Mouse (Mus musculus) kidney, postnatal 25 days (tissue): ENCODE results near the gene Tspan18.
A peak's percentile ranks its signal among the peaks of the same experiment; 100 is the strongest.

ENCODE experiments used
- DNase-seq, 2 experiments: peaks; one replicate each; pipeline ENCODE4 v3.0.0; 2021; ENCODE audit warnings: mixed read lengths in 2 of 2

Tspan18 gene

GRCm38 (mm10) chr2:93333817-93334731 is at the start of gene Tspan18:
TSS of gene Tspan18 (minus strand) at chr2:93334505.
- DNase-seq, result peak; percentile 78 to 88

GRCm38 (mm10) chr2:93383831-93384230 is 49.5 kb upstream of the Tspan18 start:
- no peak for DNase-seq

DNA sequence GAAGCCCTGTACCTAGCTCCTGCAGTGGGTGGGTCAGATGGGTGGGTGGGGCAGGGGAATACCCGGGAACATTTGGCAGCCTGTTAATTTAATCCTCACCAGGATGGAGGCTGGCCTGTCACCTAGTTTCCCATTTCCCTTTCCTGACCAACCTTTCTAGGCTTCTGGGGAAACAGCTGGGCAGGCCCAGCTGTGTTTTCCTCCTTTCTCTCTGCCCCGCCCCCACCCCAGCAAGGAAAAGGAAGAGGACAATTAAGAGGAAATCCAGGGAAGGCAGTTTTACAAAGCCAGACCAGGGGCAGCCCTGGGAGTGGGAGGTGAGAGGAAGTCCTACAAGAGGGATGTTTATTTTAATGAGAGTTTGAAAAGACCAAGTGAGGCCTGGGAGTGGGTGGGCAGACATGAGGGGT is 46.4 kb upstream of the Tspan18 start:
- DNase-seq, result peak in 1 of 2 experiments; percentile 2

- no peak for DNase-seq
Measured at GRCm38 (mm10) chr2:93377797-93378196, 43.5 kb upstream of the Tspan18 start.

GRCm38 (mm10) chr2:93377157-93377556 is 42.9 kb upstream of the Tspan18 start:
- DNase-seq, result no peak

GRCm38 (mm10) chr2:93372872-93373271 is 38.6 kb upstream of the Tspan18 start:
- no peak for DNase-seq

DNA sequence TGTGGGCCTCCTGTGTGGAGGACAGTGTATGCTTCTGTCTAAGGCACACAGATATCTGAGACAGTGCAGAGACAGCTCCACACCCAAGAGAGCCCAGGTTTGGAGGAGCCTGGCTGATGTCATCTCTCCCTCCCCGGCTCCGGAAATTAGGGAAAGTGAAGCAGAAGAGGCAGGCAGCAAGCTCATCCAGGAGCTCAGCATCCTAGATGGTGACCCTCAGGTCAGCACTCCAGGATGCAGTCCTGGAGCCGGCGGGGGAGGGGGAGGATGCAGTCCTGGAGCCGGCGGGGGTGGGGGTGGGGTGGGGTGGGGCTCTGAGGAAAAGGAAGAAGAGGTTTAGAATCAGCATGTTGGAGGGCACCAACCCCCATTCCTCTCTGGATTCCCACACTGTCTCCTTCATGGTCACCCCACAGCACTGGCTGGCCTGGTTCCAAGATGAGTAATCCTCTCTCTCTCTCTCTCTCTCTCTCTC is 37.8 kb upstream of the Tspan18 start:
- peak; percentile 36 to 47 for DNase-seq

GRCm38 (mm10) chr2:93368954-93369353 is 34.6 kb upstream of the Tspan18 start:
- peak in 1 of 2 experiments; percentile 12 for DNase-seq

GRCm38 (mm10) chr2:93367962-93368361 is 33.7 kb upstream of the Tspan18 start:
- no peak for DNase-seq

GRCm38 (mm10) chr2:93365411-93365810 is 31.1 kb upstream of the Tspan18 start:
- no peak for DNase-seq

DNA sequence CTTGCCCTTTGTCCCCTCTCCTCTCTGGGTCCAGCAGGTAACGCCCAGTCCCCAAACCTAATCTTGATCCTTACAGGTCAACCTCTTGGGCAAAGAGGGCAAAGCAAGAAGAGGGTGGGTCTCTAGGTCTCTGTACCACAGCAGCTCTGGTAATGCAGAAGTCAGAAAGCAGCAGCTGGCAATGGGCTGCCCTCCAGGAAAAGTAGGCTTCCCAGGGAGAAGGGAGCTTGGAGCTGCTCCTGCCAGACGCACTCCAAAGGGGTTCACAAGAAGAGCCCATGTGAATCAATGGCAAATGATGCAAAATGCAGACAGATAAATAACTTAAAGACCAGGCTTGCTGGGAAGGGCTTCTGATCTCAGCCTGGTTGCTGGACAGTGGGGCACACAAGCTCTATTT is 30.6 kb upstream of the Tspan18 start:
- no peak for DNase-seq

DNA sequence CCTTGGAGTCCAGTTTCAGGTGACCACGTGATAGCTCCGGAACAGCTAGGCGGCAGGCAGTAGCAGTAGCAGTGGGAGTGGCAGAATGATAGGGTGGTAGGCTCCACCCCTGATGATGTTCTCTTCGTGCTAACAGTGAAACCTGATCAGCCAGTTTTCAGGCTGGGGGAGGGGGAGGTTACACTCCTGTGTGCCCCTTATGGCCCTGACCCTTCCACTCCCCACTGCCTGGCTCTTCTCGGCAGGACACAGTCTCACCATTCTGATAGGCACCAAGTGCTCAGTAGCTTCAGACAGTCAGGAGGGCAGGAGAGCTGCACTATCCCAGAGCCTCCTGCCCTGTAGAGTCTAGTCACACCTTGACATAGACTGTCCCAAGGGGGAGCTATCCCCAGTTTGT is 27.1 kb upstream of the Tspan18 start:
- no peak for DNase-seq

GRCm38 (mm10) chr2:93360310-93360709 is 26.0 kb upstream of the Tspan18 start:
- no peak for DNase-seq

DNA sequence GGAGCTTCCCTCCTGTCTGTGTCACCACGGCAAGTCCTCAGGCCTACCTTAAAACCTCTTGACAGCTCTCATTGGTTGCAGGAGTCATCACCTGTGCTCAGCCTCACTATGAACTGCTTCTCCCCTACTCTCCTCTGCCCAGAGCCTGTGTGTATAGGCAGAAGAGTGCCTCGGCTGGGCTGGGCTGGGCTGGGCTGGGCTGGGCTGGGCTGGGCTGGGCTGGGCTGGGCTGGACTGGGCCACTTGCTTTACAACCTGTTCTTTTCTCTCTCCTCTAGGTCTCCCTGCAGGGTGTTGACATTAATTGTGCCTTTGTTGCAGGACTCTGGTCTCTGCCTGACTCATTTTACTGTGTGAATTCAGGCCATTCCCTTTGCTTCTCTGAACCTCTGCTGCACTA is 23.1 kb upstream of the Tspan18 start:
- no peak for DNase-seq

GRCm38 (mm10) chr2:93355845-93356244 is 21.5 kb upstream of the Tspan18 start:
- DNase-seq, result no peak

DNA sequence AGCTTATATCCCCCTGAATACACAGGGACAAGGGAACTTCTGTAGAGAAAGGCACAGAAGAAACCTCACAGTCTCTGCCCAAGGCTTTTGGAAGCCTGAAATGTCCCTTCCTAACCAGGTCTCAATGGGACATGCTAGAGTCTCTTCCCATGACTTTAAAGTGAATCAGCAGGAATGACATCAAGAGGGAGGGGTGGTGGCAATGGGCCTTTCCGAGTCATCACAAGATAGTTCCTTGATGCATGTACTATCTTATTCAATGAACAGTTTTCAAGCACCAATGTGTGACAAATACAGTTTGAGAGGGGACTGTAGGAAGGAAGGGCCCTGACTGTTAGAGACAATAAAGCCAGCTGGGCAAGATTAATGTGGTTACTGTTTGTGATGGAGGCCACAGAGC is 20.3 kb upstream of the Tspan18 start:
- no peak for DNase-seq

- no peak for DNase-seq
Measured at GRCm38 (mm10) chr2:93353725-93354124, 19.4 kb upstream of the Tspan18 start.

DNA sequence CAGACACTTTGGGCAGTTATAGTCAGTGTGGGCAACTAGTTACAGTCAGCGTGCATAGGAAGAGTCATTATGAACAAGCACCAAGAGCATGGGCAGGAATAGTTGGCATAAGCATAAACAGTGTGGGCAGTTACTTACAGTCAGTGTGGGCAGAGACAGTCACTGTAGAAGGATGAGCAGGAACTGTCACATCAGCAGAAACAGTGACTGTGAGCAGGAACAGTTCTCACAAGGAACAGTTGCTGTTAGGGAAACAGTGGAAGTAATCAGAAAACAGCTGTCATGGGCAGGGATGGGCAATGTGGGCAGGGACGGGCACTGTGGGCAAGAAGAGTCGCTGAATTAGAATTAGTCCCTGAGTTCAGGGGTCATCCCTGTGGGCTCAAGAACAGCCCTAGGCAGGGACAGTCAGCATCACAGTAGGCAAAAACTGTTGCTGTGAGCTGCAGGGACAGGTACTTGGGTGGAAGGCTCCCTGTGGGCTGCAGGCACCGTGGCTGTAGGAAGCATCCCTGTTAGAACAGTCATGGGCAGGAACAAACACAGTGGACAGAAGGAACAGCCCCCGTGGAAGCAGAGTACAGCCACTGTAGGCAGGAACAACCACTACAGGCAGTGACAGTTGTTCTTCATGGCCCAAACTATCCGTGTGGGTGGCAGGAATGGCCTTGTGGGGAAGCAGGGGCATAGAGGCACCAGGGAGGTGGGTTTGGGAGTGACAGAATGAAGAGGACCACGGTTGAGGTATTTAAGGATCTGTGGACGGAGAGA is 18.8 kb upstream of the Tspan18 start:
- DNase-seq, result no peak

DNA sequence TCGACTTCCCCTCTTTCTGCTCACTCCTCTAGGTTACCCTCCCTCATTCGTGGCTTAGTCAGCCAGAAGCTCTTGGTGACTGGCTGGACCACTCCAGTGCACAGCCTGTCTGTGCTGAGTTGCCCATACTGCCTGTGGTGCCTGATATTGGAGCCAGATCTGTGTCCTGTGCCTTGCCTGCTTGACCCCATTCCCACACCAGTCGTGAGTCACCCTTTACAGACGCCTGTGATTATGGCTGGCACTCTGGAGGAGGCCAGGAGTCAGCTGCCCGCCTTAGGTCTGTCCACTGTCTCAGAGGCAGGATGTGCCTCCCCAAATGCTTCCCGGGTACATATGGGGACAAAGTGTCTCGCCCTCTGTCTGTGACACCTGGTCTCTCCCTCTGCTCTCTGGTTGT is 17.0 kb upstream of the Tspan18 start:
- DNase-seq, result no peak

GRCm38 (mm10) chr2:93347018-93347417 is 12.7 kb upstream of the Tspan18 start:
- no peak for DNase-seq

- DNase-seq, result no peak
Measured at GRCm38 (mm10) chr2:93346609-93347008, 12.3 kb upstream of the Tspan18 start.

DNA sequence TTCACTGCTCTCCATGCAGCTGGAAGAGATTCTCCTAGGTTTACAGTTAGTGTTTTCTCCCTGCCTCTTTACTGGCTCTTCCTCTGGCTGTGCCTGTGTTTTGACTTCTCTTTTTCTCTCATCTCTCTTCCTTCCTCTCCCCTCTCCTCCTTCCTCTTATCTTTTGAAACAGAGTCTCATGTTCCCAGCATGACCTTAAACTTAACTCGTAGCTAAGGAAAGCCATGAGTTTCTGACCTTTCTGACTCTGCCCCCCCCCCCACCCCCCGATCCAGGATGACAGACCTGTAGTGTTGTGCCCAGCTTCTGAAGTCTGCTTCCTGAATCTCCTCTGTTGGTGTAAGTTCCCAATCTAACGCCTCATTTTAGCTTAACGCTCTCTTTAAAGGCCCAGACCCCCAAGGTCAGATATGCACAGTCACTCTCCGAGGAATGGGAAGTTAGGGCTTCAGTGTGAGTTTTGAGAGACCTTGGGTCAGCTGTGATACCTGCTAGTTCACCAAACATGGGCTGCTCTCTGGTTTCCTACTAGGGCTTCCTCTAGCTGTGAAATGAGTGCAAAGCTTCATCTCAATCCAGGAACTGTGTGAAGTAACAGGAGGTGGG is 11.5 kb upstream of the Tspan18 start:
- no peak for DNase-seq
